Mouse (Mus musculus): ENCODE data around the gene Manba.

DNA sequence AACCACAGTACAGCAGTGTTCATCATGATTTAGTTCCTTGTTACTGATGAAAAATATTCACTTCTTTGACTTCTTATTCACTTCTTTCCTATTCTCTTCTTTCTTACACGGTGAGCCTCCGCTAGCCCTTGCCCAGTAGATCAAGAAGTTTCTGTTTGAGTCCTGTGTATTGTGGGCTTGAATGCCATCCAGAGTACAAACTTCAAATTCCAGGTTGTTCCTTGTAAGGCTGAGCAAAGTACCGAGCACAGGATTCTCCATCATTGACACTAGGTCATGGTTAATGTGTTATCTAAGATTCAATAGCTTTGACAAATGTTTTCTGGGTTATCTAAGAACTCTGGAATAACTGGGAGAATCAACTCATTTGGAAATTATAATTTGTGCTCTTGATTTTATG, 25.0 kb downstream of the Manba start:
- TF ChIP-seq GATA1 (IDR thresholded peaks at IDR 0.05; ENCODE audit: low read length) (no peak), TAL1 (IDR thresholded peaks at IDR 0.05; ENCODE audit: low read length) (no peak)
